Mouse (Mus musculus) embryonic facial prominence, embryonic 10.5 days (tissue): Measurements from ENCODE around the gene Prickle4. TPM values are rescaled to one million over a fixed set of nuclear protein-coding genes. Genes with fewer than 3 reads are reported as not detected.

Experiments used
- DNase-seq: peaks from one replicate; pipeline ENCODE4 v3.0.0-alpha.2; 2017; ENCODE audit warnings: low spot score
- H3K27ac ChIP-seq: fragments of 300-500 bp; sonication (generic); replicated peaks from 2 replicates; pipeline ENCODE4 v1.5.1; 2016; ENCODE audit warnings: mild to moderate bottlenecking
- H3K27me3 ChIP-seq: fragments of 300-500 bp; sonication (generic); replicated peaks from 2 replicates; pipeline ENCODE4 v1.6.1; 2016; ENCODE audit warnings: low read depth, mild to moderate bottlenecking; ENCODE audit not compliant: poor library complexity, severe bottlenecking
- H3K36me3 ChIP-seq: fragments of 300-500 bp; sonication (generic); replicated peaks from 2 replicates; pipeline ENCODE4 v1.6.1; 2016; ENCODE audit warnings: mild to moderate bottlenecking, moderate library complexity
- H3K4me1 ChIP-seq: fragments of 300-500 bp; sonication (generic); 2 replicates; pipeline ENCODE4 v1.6.1; 2016
- H3K4me3 ChIP-seq: fragments of 300-500 bp; sonication (generic); 2 replicates; pipeline ENCODE4 v1.5.1; 2016; ENCODE audit warnings: mild to moderate bottlenecking, moderate library complexity
- H3K9me3 ChIP-seq: fragments of 300-500 bp; sonication (generic); 2 replicates; pipeline ENCODE4 v1.6.1; 2016; ENCODE audit warnings: mild to moderate bottlenecking
- WGBS: fragments of 180-500 bp; shearing (Covaris S2); methylation state at CpG from one replicate; pipeline ENCODE4 v1.1.7; 2016; 5-methylcytosine and 5-hydroxymethylcytosine counted together
- polyA plus RNA-seq: library from polyadenylated mRNA; unstranded; fragments of >200 nt; fragmentation: Nextera tagmentation; extraction: Ambion mirVana; gene quantifications from 2 replicates; pipeline ENCODE4 v1.2.1, GENCODE M21; 2016

The Prickle4 gene
- polyA plus RNA-seq, 1 experiment from 2014 or later = not detected

GRCm38 (mm10) chr17:47726566-47726965 lies 32.0 kb upstream of the Prickle4 start, which contains the start of gene Pgc:
Pgc (plus strand) TSS chr17:47726842.
- no peaks in the 10 kb centered on the region for H3K9me3 ChIP-seq
- H3K27ac ChIP-seq = no peak within 1 kb of the TSS
- H3K4me1 ChIP-seq = peaks cover 12% of the 10 kb centered on the region; the same call in 1 of the 2 replicates
- 83% methylated on average over 11 of the region's 11 CpGs for WGBS
- no peaks in the 10 kb centered on the region for H3K36me3 ChIP-seq
- H3K27me3 ChIP-seq = no peaks in the 10 kb centered on the region
- DNase-seq = no peak
- H3K4me3 ChIP-seq = no peak within 1 kb of the TSS

GRCm38 (mm10) chr17:47721183-47721582 lies 26.6 kb upstream of the Prickle4 start:
- WGBS = 88% methylated on average over 4 of the region's 4 CpGs
- 0 out of 2 replicates have a peak, but pooled peaks cover 3% of the 10 kb centered on the region for H3K4me1 ChIP-seq
- H3K4me3 ChIP-seq = no peak overlapping the region
- H3K27me3 ChIP-seq = no peaks in the 10 kb centered on the region
- no peaks in the 10 kb centered on the region for H3K36me3 ChIP-seq
- no peak for DNase-seq
- no peaks in the 10 kb centered on the region for H3K9me3 ChIP-seq
- H3K27ac ChIP-seq = no peak overlapping the region

- Histone ChIP-seq H3K4me1 (peaks cover 7% of the 10 kb centered on the region; the same call in 1 of the 2 replicates), H3K27me3 (0 out of 2 replicates have a peak, but pooled peaks cover 13% of the 10 kb centered on the region), H3K27ac (no peak overlapping the region), H3K36me3 (no peaks in the 10 kb centered on the region), H3K4me3 (no peak overlapping the region), H3K9me3 (no peaks in the 10 kb centered on the region)
- 57% methylated on average over 3 of the region's 3 CpGs for WGBS
- DNase-seq = no peak
Measured at GRCm38 (mm10) chr17:47715037-47715436, 20.5 kb upstream of the Prickle4 start.

- H3K36me3 ChIP-seq = no peaks in the 10 kb centered on the region
- no peaks in the 10 kb centered on the region for H3K9me3 ChIP-seq
- H3K4me3 ChIP-seq = no peak overlapping the region
- DNase-seq = no peak
- H3K27ac ChIP-seq = no peak overlapping the region
- peaks cover 7% of the 10 kb centered on the region; the same call in 1 of the 2 replicates for H3K4me1 ChIP-seq
- H3K27me3 ChIP-seq = 0 out of 2 replicates have a peak, but pooled peaks cover 13% of the 10 kb centered on the region
- 50% methylated on average over 12 of the region's 22 CpGs for WGBS
Measured at GRCm38 (mm10) chr17:47712889-47713571, 18.5 kb upstream of the Prickle4 start.

GRCm38 (mm10) chr17:47711883-47712282 lies 17.3 kb upstream of the Prickle4 start:
- H3K27me3 ChIP-seq = 0 out of 2 replicates have a peak, but pooled peaks cover 13% of the 10 kb centered on the region
- no peak for DNase-seq
- H3K4me1 ChIP-seq = peaks cover 8% of the 10 kb centered on the region
- H3K36me3 ChIP-seq = no peaks in the 10 kb centered on the region
- 68% methylated on average over 6 of the region's 6 CpGs for WGBS
- no peak overlapping the region for H3K4me3 ChIP-seq
- H3K27ac ChIP-seq = no peak overlapping the region
- no peaks in the 10 kb centered on the region for H3K9me3 ChIP-seq

GRCm38 (mm10) chr17:47710036-47710435 lies 15.5 kb upstream of the Prickle4 start:
- 80% methylated on average over 3 of the region's 3 CpGs for WGBS
- H3K27ac ChIP-seq = no peak overlapping the region

GRCm38 (mm10) chr17:47708972-47709371 lies 14.4 kb upstream of the Prickle4 start:
- DNase-seq = no peak
- H3K4me1 ChIP-seq = peaks cover 12% of the 10 kb centered on the region
- peaks cover 9% of the 10 kb centered on the region for H3K36me3 ChIP-seq
- WGBS = 82% methylated on average over 4 of the region's 4 CpGs
- H3K27ac ChIP-seq = no peak overlapping the region
- H3K4me3 ChIP-seq = no peak overlapping the region
- no peaks in the 10 kb centered on the region for H3K9me3 ChIP-seq
- peaks cover 25% of the 10 kb centered on the region for H3K27me3 ChIP-seq

More at GRCm38 (mm10) chr17:47710036-47710435, 15.5 kb upstream of the Prickle4 start:
- Histone ChIP-seq H3K36me3 (0 out of 2 replicates have a peak, but pooled peaks cover 2% of the 10 kb centered on the region), H3K27me3 (peaks cover 14% of the 10 kb centered on the region), H3K9me3 (no peaks in the 10 kb centered on the region), H3K4me1 (peaks cover 12% of the 10 kb centered on the region), H3K4me3 (no peak overlapping the region)
- DNase-seq = no peak

- H3K27ac ChIP-seq = no peak overlapping the region
- H3K4me1 ChIP-seq = peaks cover 19% of the 10 kb centered on the region
- H3K36me3 ChIP-seq = peaks cover 18% of the 10 kb centered on the region
- H3K27me3 ChIP-seq = peaks cover 35% of the 10 kb centered on the region
- no peak overlapping the region for H3K4me3 ChIP-seq
- no peak for DNase-seq
- no peaks in the 10 kb centered on the region for H3K9me3 ChIP-seq
- 82% methylated on average over 3 of the region's 3 CpGs for WGBS
Measured at GRCm38 (mm10) chr17:47707961-47708360, 13.4 kb upstream of the Prickle4 start.

GRCm38 (mm10) chr17:47706196-47706595 lies 11.7 kb upstream of the Prickle4 start:
- peaks cover 42% of the 10 kb centered on the region for H3K27me3 ChIP-seq
- H3K4me1 ChIP-seq = peaks cover 29% of the 10 kb centered on the region
- peaks cover 35% of the 10 kb centered on the region for H3K36me3 ChIP-seq
- no peak overlapping the region for H3K4me3 ChIP-seq
- H3K27ac ChIP-seq = no peak overlapping the region
- 69% methylated on average over 1 of the region's 1 CpGs for WGBS
- H3K9me3 ChIP-seq = no peaks in the 10 kb centered on the region
- DNase-seq = no peak

GRCm38 (mm10) chr17:47704692-47705091 lies 10.2 kb upstream of the Prickle4 start:
- no peak for DNase-seq
- no peaks in the 10 kb centered on the region for H3K9me3 ChIP-seq
- H3K4me1 ChIP-seq = peaks cover 29% of the 10 kb centered on the region
- H3K27ac ChIP-seq = no peak overlapping the region
- H3K27me3 ChIP-seq = peaks cover 44% of the 10 kb centered on the region
- WGBS = 82% methylated on average over 4 of the region's 4 CpGs
- H3K4me3 ChIP-seq = no peak overlapping the region
- H3K36me3 ChIP-seq = peaks cover 50% of the 10 kb centered on the region

GRCm38 (mm10) chr17:47703556-47703955 lies 9.0 kb upstream of the Prickle4 start:
- H3K27ac ChIP-seq = no peak overlapping the region
- peak; percentile 34 for DNase-seq
- peaks cover 58% of the 10 kb centered on the region for H3K36me3 ChIP-seq
- H3K27me3 ChIP-seq = peaks cover 44% of the 10 kb centered on the region
- H3K4me3 ChIP-seq = peak overlapping the region; percentile 23; the same call in 1 of the 2 replicates
- peaks cover 29% of the 10 kb centered on the region for H3K4me1 ChIP-seq
- 22% methylated on average over 20 of the region's 20 CpGs for WGBS
- H3K9me3 ChIP-seq = no peaks in the 10 kb centered on the region

GRCm38 (mm10) chr17:47702548-47703345 lies 8.2 kb upstream of the Prickle4 start:
- H3K27ac ChIP-seq = no peak overlapping the region
- WGBS = 33% methylated on average over 28 of the region's 28 CpGs
- peaks cover 29% of the 10 kb centered on the region for H3K4me1 ChIP-seq
- peaks cover 48% of the 10 kb centered on the region for H3K27me3 ChIP-seq
- H3K36me3 ChIP-seq = peaks cover 64% of the 10 kb centered on the region
- 0 out of 2 replicates have a peak overlapping the region, but pooled peaks have one; percentile 23 for H3K4me3 ChIP-seq
- DNase-seq = no peak
- no peaks in the 10 kb centered on the region for H3K9me3 ChIP-seq
